Mouse (Mus musculus) bone marrow macrophage, adult 2 months (primary cell): ENCODE measurements around the gene Faap24.

Experiments used
- CTCF ChIP-seq: IDR thresholded peaks from 2 replicates; pipeline ENCODE4 v1.5.1; 2012; ENCODE audit warnings: low read depth, mild to moderate bottlenecking, low read length, moderate library complexity
- POLR2A ChIP-seq: IDR thresholded peaks from 2 replicates; pipeline ENCODE4 v1.6.1; 2012; ENCODE audit warnings: mild to moderate bottlenecking, low read depth, low read length, borderline replicate concordance

- no peak for TF ChIP-seq POLR2A
- no peak for TF ChIP-seq CTCF
Measured at GRCm38 (mm10) chr7:35372483-35373017, 24.1 kb downstream of the Faap24 start.
